Mouse (Mus musculus) testis, adult 2 months (tissue): ENCODE results near the gene Ablim2.

Experiments
- CTCF ChIP-seq: fragments of 200-500 bp; IDR thresholded peaks from 2 replicates; pipeline ENCODE4 v1.5.1; 2012; ENCODE audit warnings: low read depth, mild to moderate bottlenecking, inconsistent platforms, low read length, moderate library complexity; ENCODE audit not compliant: control insufficient read depth, insufficient read depth, insufficient replicate concordance
- POLR2A ChIP-seq: fragments of 200-500 bp; IDR thresholded peaks from 2 replicates; pipeline ENCODE4 v1.6.1; 2012; ENCODE audit warnings: low read depth, mild to moderate bottlenecking, inconsistent platforms, low read length, moderate library complexity; ENCODE audit not compliant: control insufficient read depth

GRCm38 (mm10) chr5:35807018-35807417 lies 49.3 kb downstream of the Ablim2 start:
- TF ChIP-seq POLR2A (no peak), CTCF (no peak)
